Mouse (Mus musculus): Measurements from ENCODE around the gene Tnfrsf4. TPM values are rescaled to one million over a fixed set of nuclear protein-coding genes. Genes with fewer than 3 reads are reported as not detected.

Gene Tnfrsf4
- polyA plus RNA-seq, 1 experiment from 2014 or later: 0.57 TPM

GRCm38 (mm10) chr4:155992906-155993547 lies 20.6 kb upstream of the Tnfrsf4 start:
- peak; percentile 86 for ATAC-seq
- Histone ChIP-seq H3K27ac (peak overlapping the region; percentile 94), H3K4me2 (replicated peaks) (peak overlapping the region; percentile 83), H3K9me3 (no peaks in the 10 kb centered on the region), H3K9ac (replicated peaks) (peak overlapping the region; percentile 85), H3K4me3 (replicated peaks) (peak overlapping the region; percentile 89), H3K36me3 (peaks cover 27% of the 10 kb centered on the region), H3K27me3 (no peaks in the 10 kb centered on the region), H3K4me1 (replicated peaks) (peaks cover 37% of the 10 kb centered on the region)
- under 1% methylated on average over 70 of the region's 70 CpGs for WGBS

- H3K9ac ChIP-seq (replicated peaks): peak overlapping the region; percentile 85
- H3K4me3 ChIP-seq (replicated peaks): peak overlapping the region; percentile 89
- H3K36me3 ChIP-seq: peaks cover 33% of the 10 kb centered on the region
- WGBS: 6% methylated on average over 15 of the region's 15 CpGs
- ATAC-seq: no peak
- H3K9me3 ChIP-seq: no peaks in the 10 kb centered on the region
- H3K27me3 ChIP-seq: no peaks in the 10 kb centered on the region
- H3K4me2 ChIP-seq (replicated peaks): peak overlapping the region; percentile 83
- peak overlapping the region; percentile 94 for H3K27ac ChIP-seq
- H3K4me1 ChIP-seq (replicated peaks): peaks cover 37% of the 10 kb centered on the region
Measured at GRCm38 (mm10) chr4:155993606-155994005, 20.0 kb upstream of the Tnfrsf4 start.

- no peaks in the 10 kb centered on the region for H3K27me3 ChIP-seq
- ATAC-seq: no peak
- no peaks in the 10 kb centered on the region for H3K9me3 ChIP-seq
- no peak overlapping the region for H3K4me2 ChIP-seq (replicated peaks)
- H3K36me3 ChIP-seq: peaks cover 92% of the 10 kb centered on the region
- H3K4me1 ChIP-seq (replicated peaks): no peaks in the 10 kb centered on the region
- no peak overlapping the region for H3K9ac ChIP-seq (replicated peaks)
- 95% methylated on average over 3 of the region's 3 CpGs for WGBS
- no peak overlapping the region for H3K4me3 ChIP-seq (replicated peaks)
- no peak overlapping the region for H3K27ac ChIP-seq
Measured at GRCm38 (mm10) chr4:156004109-156004508, 9.5 kb upstream of the Tnfrsf4 start.

- Histone ChIP-seq H3K27me3 (no peaks in the 10 kb centered on the region), H3K9ac (replicated peaks) (no peak overlapping the region), H3K36me3 (peaks cover 88% of the 10 kb centered on the region), H3K4me2 (replicated peaks) (no peak overlapping the region), H3K9me3 (no peaks in the 10 kb centered on the region), H3K4me1 (replicated peaks) (no peaks in the 10 kb centered on the region), H3K27ac (no peak overlapping the region), H3K4me3 (replicated peaks) (no peak overlapping the region)
- WGBS: 94% methylated on average over 4 of the region's 4 CpGs
- ATAC-seq: no peak
Measured at GRCm38 (mm10) chr4:156008369-156008768, 5.3 kb upstream of the Tnfrsf4 start.

- no peak overlapping the region for H3K9ac ChIP-seq (replicated peaks)
- H3K4me1 ChIP-seq (replicated peaks): no peaks in the 10 kb centered on the region
- H3K36me3 ChIP-seq: peaks cover 57% of the 10 kb centered on the region
- H3K4me2 ChIP-seq (replicated peaks): no peak overlapping the region
- WGBS: 91% methylated on average over 2 of the region's 2 CpGs
- no peak for ATAC-seq
- no peak overlapping the region for H3K4me3 ChIP-seq (replicated peaks)
- no peak overlapping the region for H3K27ac ChIP-seq
- no peaks in the 10 kb centered on the region for H3K9me3 ChIP-seq
- no peaks in the 10 kb centered on the region for H3K27me3 ChIP-seq
Measured at GRCm38 (mm10) chr4:156014436-156014835, 793 bp downstream of the Tnfrsf4 start.

GRCm38 (mm10) chr4:156019771-156020170 lies 6.1 kb downstream of the Tnfrsf4 start:
- Histone ChIP-seq H3K9me3 (no peaks in the 10 kb centered on the region), H3K4me2 (replicated peaks) (no peak overlapping the region), H3K27ac (no peak overlapping the region), H3K27me3 (no peaks in the 10 kb centered on the region), H3K36me3 (peaks cover 29% of the 10 kb centered on the region), H3K4me1 (replicated peaks) (no peaks in the 10 kb centered on the region), H3K4me3 (replicated peaks) (no peak overlapping the region), H3K9ac (replicated peaks) (no peak overlapping the region)
- ATAC-seq: no peak
- 93% methylated on average over 12 of the region's 12 CpGs for WGBS

- no peak overlapping the region for H3K9ac ChIP-seq (replicated peaks)
- H3K4me1 ChIP-seq (replicated peaks): no peaks in the 10 kb centered on the region
- H3K27ac ChIP-seq: no peak overlapping the region
- peaks cover 27% of the 10 kb centered on the region for H3K36me3 ChIP-seq
- no peaks in the 10 kb centered on the region for H3K27me3 ChIP-seq
- H3K4me3 ChIP-seq (replicated peaks): no peak overlapping the region
- 83% methylated on average over 3 of the region's 3 CpGs for WGBS
- no peak for ATAC-seq
- no peak overlapping the region for H3K4me2 ChIP-seq (replicated peaks)
- H3K9me3 ChIP-seq: no peaks in the 10 kb centered on the region
Measured at GRCm38 (mm10) chr4:156021381-156021780, 7.7 kb downstream of the Tnfrsf4 start.

- Histone ChIP-seq H3K4me3 (replicated peaks) (no peak overlapping the region), H3K27me3 (no peaks in the 10 kb centered on the region), H3K27ac (no peak overlapping the region), H3K9me3 (no peaks in the 10 kb centered on the region), H3K9ac (replicated peaks) (no peak overlapping the region), H3K36me3 (peaks cover 28% of the 10 kb centered on the region), H3K4me1 (replicated peaks) (no peaks in the 10 kb centered on the region), H3K4me2 (replicated peaks) (no peak overlapping the region)
- ATAC-seq: no peak
- WGBS: 87% methylated on average over 9 of the region's 9 CpGs
Measured at GRCm38 (mm10) chr4:156021942-156022419, 8.3 kb downstream of the Tnfrsf4 start.

- Histone ChIP-seq H3K4me3 (replicated peaks) (no peak overlapping the region), H3K27ac (no peak overlapping the region), H3K4me1 (replicated peaks) (no peaks in the 10 kb centered on the region), H3K36me3 (peaks cover 43% of the 10 kb centered on the region), H3K9ac (replicated peaks) (no peak overlapping the region), H3K9me3 (no peaks in the 10 kb centered on the region), H3K27me3 (no peaks in the 10 kb centered on the region), H3K4me2 (replicated peaks) (no peak overlapping the region)
- ATAC-seq: no peak
- WGBS: 86% methylated on average over 9 of the region's 9 CpGs
Measured at GRCm38 (mm10) chr4:156023520-156023919, 9.9 kb downstream of the Tnfrsf4 start.

- H3K9me3 ChIP-seq: no peaks in the 10 kb centered on the region
- 95% methylated on average over 7 of the region's 7 CpGs for WGBS
- ATAC-seq: no peak
- H3K9ac ChIP-seq (replicated peaks): no peak overlapping the region
- no peaks in the 10 kb centered on the region for H3K27me3 ChIP-seq
- H3K27ac ChIP-seq: no peak overlapping the region
- no peak overlapping the region for H3K4me3 ChIP-seq (replicated peaks)
- no peaks in the 10 kb centered on the region for H3K4me1 ChIP-seq (replicated peaks)
- H3K36me3 ChIP-seq: peaks cover 45% of the 10 kb centered on the region
- H3K4me2 ChIP-seq (replicated peaks): no peak overlapping the region
Measured at GRCm38 (mm10) chr4:156024184-156024583, 10.5 kb downstream of the Tnfrsf4 start.

- no peak for ATAC-seq
- Histone ChIP-seq H3K27ac (no peak within 1 kb of the TSS), H3K4me2 (replicated peaks) (no peak within 1 kb of the TSS), H3K4me1 (replicated peaks) (peaks cover 8% of the 10 kb centered on the region), H3K9me3 (no peaks in the 10 kb centered on the region), H3K36me3 (peaks cover 44% of the 10 kb centered on the region), H3K4me3 (replicated peaks) (no peak within 1 kb of the TSS), H3K27me3 (no peaks in the 10 kb centered on the region), H3K9ac (replicated peaks) (no peak within 1 kb of the TSS)
- WGBS: 79% methylated on average over 4 of the region's 4 CpGs
Measured at GRCm38 (mm10) chr4:156026013-156026412, 12.4 kb downstream of the Tnfrsf4 start, which contains the start of gene Tnfrsf18. Tnfrsf18 (plus strand) TSS chr4:156026164.

GRCm38 (mm10) chr4:156028580-156028979 lies 14.9 kb downstream of the Tnfrsf4 start:
- Histone ChIP-seq H3K4me3 (replicated peaks) (no peak overlapping the region), H3K9ac (replicated peaks) (no peak overlapping the region), H3K9me3 (no peaks in the 10 kb centered on the region), H3K4me2 (replicated peaks) (no peak overlapping the region), H3K27me3 (no peaks in the 10 kb centered on the region), H3K4me1 (replicated peaks) (peaks cover 25% of the 10 kb centered on the region), H3K27ac (no peak overlapping the region), H3K36me3 (peaks cover 34% of the 10 kb centered on the region)
- WGBS: 93% methylated on average over 7 of the region's 7 CpGs
- no peak for ATAC-seq

Data from midbrain, embryonic 13.5 days (tissue).